Mouse (Mus musculus): ENCODE measurements at regions not wholly inside any gene's neighbourhood (a gene's known extent, or its start where the extent isn't known, plus 50 kb on each side); places are given as distances from the start of the nearest gene placed in this dataset.

GRCm38 (mm10) chr15:85676871-85677270 lies 57.9 kb upstream of the Ppara start:
- TF ChIP-seq CTCF (IDR thresholded peaks at IDR 0.05; ENCODE audit: borderline replicate concordance, insufficient read depth, low read length) (no peak), POLR2A (IDR thresholded peaks at IDR 0.05; ENCODE audit: low read depth, low read length) (no peak)
